Mouse (Mus musculus) C3H10T1/2 (cell line): ENCODE results near the gene Rln3. TPM values are rescaled to one million over a fixed set of nuclear protein-coding genes. Genes with fewer than 3 reads are reported as not detected.

Experiments used
- polyA plus RNA-seq, 2 experiments: library from polyadenylated mRNA; unstranded; fragments of >200 nt; fragmentation: generic; extraction: Trizol; gene quantifications; one replicate each; pipeline ENCODE4 v1.2.1; 2012; ENCODE audit warnings: missing spikeins in 2 of 2

The Rln3 gene
- polyA plus RNA-seq = not detected

GRCm38 (mm10) chr8:84044900-84045299, at the start of gene Rln3:
Gene Rln3 (minus strand): TSS chr8:84045000.

GRCm38 (mm10) chr8:84066291-84066930, 21.6 kb upstream of the Rln3 start, which contains the start of gene Rfx1:
Gene Rfx1 (plus strand): TSS chr8:84066834.

GRCm38 (mm10) chr8:84065037-84065436, 20.2 kb upstream of the Rln3 start, which contains the start of gene Gm10643:
Gene Gm10643 (minus strand): TSS chr8:84065137.

DNA sequence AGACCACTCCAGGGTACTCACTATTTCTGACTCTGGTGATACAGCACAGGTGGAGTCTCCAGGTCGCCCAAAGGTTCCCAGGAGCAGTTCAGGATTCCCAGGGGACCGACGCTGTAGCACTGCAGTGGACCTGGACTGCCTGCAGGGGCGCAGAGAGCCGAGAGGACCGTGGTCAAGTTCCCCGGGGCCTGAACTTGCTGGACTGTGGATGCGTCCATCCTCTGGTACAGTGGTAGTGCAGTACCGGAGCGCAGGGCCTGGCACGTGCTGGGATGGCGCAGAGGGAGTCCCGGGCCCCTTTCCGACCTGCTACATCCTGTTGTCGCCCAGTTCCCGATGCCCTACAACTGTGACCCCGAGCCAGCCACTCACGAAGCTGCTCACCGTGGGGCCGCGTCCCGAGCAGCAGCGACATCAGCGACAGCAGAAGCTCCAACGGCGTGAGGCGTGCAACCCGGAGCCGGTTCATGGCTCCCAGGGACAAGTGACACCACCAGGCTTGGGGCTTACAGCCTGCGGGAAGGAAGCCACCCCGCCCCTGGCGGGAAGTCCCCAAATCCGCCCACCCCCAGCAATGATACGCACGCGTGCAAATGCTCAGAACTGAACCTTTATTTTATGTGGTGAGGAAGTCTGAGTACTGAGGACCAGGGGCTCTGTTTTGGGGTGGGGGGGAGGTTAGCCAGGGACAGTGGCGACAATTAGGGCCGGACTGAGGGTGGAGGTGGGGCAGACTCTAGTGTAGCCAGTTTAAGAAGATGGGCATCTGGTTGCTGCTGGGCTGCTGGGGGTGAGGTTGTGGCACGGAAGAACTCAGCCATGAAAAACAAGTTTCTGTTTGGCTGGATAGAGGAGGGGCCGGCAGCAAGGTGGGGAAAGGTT, 2.5 kb downstream of the Rln3 start, which contains the start of gene Il27ra:
Gene Il27ra (minus strand): TSS at position 524 of the 882 bp plus-strand sequence.

GRCm38 (mm10) chr8:84021096-84021495, 23.7 kb downstream of the Rln3 start, which contains the start of gene Palm3:
Gene Palm3 (plus strand): TSS chr8:84021471.

GRCm38 (mm10) chr8:84011705-84012498, 32.9 kb downstream of the Rln3 start, which contains the start of gene 2210011C24Rik:
Gene 2210011C24Rik (minus strand): TSS chr8:84012171.

DNA sequence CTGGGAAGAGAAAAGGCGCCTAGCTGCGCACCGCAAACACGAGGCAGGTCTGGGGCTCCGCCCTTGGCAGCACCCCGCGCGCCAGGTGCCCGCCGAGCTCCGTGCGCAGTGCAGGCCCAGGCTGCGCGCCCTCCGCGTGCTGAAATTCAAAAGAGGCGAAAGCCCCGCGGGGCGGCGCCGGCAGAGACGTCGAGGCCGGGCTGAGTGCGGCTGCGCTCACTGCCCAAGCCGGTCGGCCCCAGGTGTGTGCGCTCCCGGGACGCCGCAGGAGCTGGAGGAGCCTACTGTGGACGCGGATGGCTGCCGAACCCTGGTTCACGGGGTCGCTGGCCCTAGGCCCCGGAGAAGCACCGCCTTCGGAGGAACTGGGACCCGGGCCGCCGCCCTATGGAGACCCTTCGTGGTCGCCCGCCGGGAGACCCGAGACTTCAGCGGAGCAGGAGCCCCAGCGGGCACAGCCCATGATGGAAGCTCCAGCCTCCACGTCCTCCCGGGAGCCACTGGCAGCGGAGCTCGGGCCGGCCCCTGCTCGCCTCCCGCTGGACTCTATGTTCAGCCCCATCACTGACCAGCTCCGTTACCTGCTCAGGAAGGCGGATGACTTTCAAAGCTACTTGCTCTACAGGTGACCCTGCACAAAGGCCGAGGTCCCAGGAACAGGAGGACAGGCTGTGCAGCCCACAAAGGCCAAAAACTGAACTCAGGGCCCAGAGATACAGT, 43.4 kb downstream of the Rln3 start, which contains the start of gene 1700067K01Rik:
Gene 1700067K01Rik (plus strand): TSS at position 222 of the 720 bp plus-strand sequence.

GRCm38 (mm10) chr8:83997511-83998141, 47.2 kb downstream of the Rln3 start, which contains the start of gene Samd1:
Gene Samd1 (plus strand): TSS chr8:83997672.

Other genes with a start within 250 kb of the Rln3 start
- gene Adgrl1, start 144.9 kb downstream of the Rln3 start, polyA plus RNA-seq = 10 to 100 TPM in 1 of 2 experiments, 1 to 10 TPM in 1; 2.6 to 18.1 TPM
- gene Gm10644, start 89.8 kb downstream of the Rln3 start, polyA plus RNA-seq = under 1 TPM; 0.02 to 0.17 TPM
- gene Asf1b, start 89.5 kb downstream of the Rln3 start, polyA plus RNA-seq = 10 to 100 TPM; 26.5 to 32.4 TPM
- gene Prkaca, start 72.0 kb downstream of the Rln3 start, polyA plus RNA-seq = 10 to 100 TPM; 46.8 to 89.9 TPM
- gene Samd1, start 47.3 kb downstream of the Rln3 start, polyA plus RNA-seq = 10 to 100 TPM; 23.7 to 43.3 TPM
- gene 1700067K01Rik, start 43.5 kb downstream of the Rln3 start, polyA plus RNA-seq = under 1 TPM; 0.08 to 0.60 TPM
- 1 to 10 TPM in 1 of 2 experiments, under 1 TPM in 1; 0.66 to 3.2 TPM for gene 2210011C24Rik, start 32.8 kb downstream of the Rln3 start, polyA plus RNA-seq
- under 1 TPM; 0.08 to 0.14 TPM for gene Palm3, start 23.5 kb downstream of the Rln3 start, polyA plus RNA-seq
- under 1 TPM in 1 of 2 experiments, not detected in 1; 0.01 TPM for gene Il27ra, start 2.4 kb downstream of the Rln3 start, polyA plus RNA-seq
- gene Gm10643, start 20.1 kb upstream of the Rln3 start, polyA plus RNA-seq = 1 to 10 TPM in 1 of 2 experiments, under 1 TPM in 1; 0.18 to 1.1 TPM
- 10 to 100 TPM in 1 of 2 experiments, 1 to 10 TPM in 1; 5.9 to 13.7 TPM for gene Rfx1, start 21.8 kb upstream of the Rln3 start, polyA plus RNA-seq
- 10 to 100 TPM; 25.8 to 33.2 TPM for gene Dcaf15, start 59.8 kb upstream of the Rln3 start, polyA plus RNA-seq
- 10 to 100 TPM in 1 of 2 experiments, 1 to 10 TPM in 1; 5.4 to 12.8 TPM for gene Podnl1, start 81.0 kb upstream of the Rln3 start, polyA plus RNA-seq
- 10 to 100 TPM; 37.0 to 44.8 TPM for gene Cc2d1a, start 102.9 kb upstream of the Rln3 start, polyA plus RNA-seq
- gene 4930432K21Rik, start 103.0 kb upstream of the Rln3 start, polyA plus RNA-seq = 1 to 10 TPM in 1 of 2 experiments, under 1 TPM in 1; 0.60 to 1.3 TPM
- gene Nanos3, start 140.2 kb upstream of the Rln3 start, polyA plus RNA-seq = 1 to 10 TPM; 1.2 to 2.4 TPM
- gene Zswim4, start 192.1 kb upstream of the Rln3 start, polyA plus RNA-seq = 1 to 10 TPM; 3.2 to 8.1 TPM
- gene D8Ertd738e, start 204.7 kb upstream of the Rln3 start, polyA plus RNA-seq = 100 to 1,000 TPM; 269 to 302 TPM
- 10 to 100 TPM; 12.3 to 34.7 TPM for gene Mri1, start 212.3 kb upstream of the Rln3 start, polyA plus RNA-seq
- gene Ccdc130, start 225.4 kb upstream of the Rln3 start, polyA plus RNA-seq = 10 to 100 TPM in 1 of 2 experiments, 1 to 10 TPM in 1; 4.9 to 18.8 TPM